Mouse (Mus musculus) kidney, embryonic 15.5 days (tissue): ENCODE measurements at regions not wholly inside any gene's neighbourhood (a gene's known extent, or its start where the extent isn't known, plus 50 kb on each side); places are given as distances from the start of the nearest gene placed in this dataset.
"Not testable (repeated sequence)": the region's sequence is repeated elsewhere in the genome, so short reads cannot be mapped to it uniquely, and the experiment has no call there.

ENCODE experiments used
- ATAC-seq: fragments of 200-750 bp; cut with Nextera tagmentation; replicated peaks from 2 replicates; pipeline ENCODE4 v1.8.0; 2017; ENCODE audit warnings: moderate TSS enrichment; ENCODE audit not compliant: low FRiP score
- H3K27ac ChIP-seq: fragments of 300-500 bp; sonication (generic); 2 replicates; pipeline ENCODE4 v1.5.1; 2015; ENCODE audit warnings: mild to moderate bottlenecking, inconsistent platforms
- H3K27me3 ChIP-seq: fragments of 300-500 bp; sonication (generic); 2 replicates; pipeline ENCODE4 v1.6.1; 2015; ENCODE audit warnings: inconsistent platforms
- H3K36me3 ChIP-seq: fragments of 300-500 bp; sonication (generic); 2 replicates; pipeline ENCODE4 v1.6.1; 2015; ENCODE audit warnings: inconsistent platforms
- H3K4me1 ChIP-seq: fragments of 300-500 bp; sonication (generic); 2 replicates; pipeline ENCODE4 v1.6.1; 2015; ENCODE audit warnings: inconsistent platforms
- H3K4me2 ChIP-seq: fragments of 300-500 bp; sonication (generic); 2 replicates; pipeline ENCODE4 v1.6.1; 2015; ENCODE audit warnings: moderate library complexity, mild to moderate bottlenecking, inconsistent platforms
- H3K4me3 ChIP-seq: fragments of 300-500 bp; sonication (generic); replicated peaks from 2 replicates; pipeline ENCODE4 v1.5.1; 2015; ENCODE audit warnings: mild to moderate bottlenecking, inconsistent platforms
- H3K9ac ChIP-seq: fragments of 300-500 bp; sonication (generic); 2 replicates; pipeline ENCODE4 v1.6.1; 2015; ENCODE audit warnings: mild to moderate bottlenecking, inconsistent platforms
- H3K9me3 ChIP-seq: fragments of 300-500 bp; sonication (generic); replicated peaks from 2 replicates; pipeline ENCODE4 v1.6.1; 2016; ENCODE audit warnings: inconsistent platforms
- WGBS: fragments of 180-500 bp; shearing (Covaris S2); methylation state at CpG from one replicate; pipeline ENCODE4 v1.1.7; 2015; ENCODE audit warnings: mixed read lengths; 5-methylcytosine and 5-hydroxymethylcytosine counted together

GRCm38 (mm10) chr16:84616132-84616531 is 101.2 kb downstream of the A730009L09Rik start:
- Histone ChIP-seq H3K9ac (no peak overlapping the region), H3K4me2 (no peak overlapping the region), H3K4me1 (no peaks in the 10 kb centered on the region), H3K27ac (no peak overlapping the region), H3K27me3 (no peaks in the 10 kb centered on the region), H3K4me3 (no peak overlapping the region), H3K36me3 (no peaks in the 10 kb centered on the region), H3K9me3 (no peaks in the 10 kb centered on the region)
- no peak for ATAC-seq
- WGBS = 84% methylated on average over 1 of the region's 1 CpGs

DNA sequence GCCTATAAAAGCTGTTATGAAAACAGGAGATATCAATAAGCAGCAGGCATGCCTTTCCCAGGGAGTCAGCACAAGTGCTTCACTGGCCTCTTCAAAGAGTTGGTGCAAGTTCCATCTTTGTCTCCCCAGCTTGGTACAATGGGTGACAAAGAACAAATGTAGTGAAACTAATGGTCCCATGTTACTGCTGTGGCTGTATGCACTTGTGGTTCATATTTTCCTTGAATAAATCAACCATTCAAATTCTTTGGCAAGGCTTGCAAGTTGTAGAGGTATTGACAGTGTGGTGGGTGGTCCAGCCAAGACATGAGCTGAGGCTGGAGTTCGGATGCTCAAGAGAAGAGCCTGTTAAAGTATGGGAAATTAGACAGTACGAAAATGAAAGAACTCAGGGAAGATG is 103.5 kb downstream of the A730009L09Rik start:
- 82% methylated on average over 2 of the region's 2 CpGs for whole genome bisulfite sequencing
- Histone ChIP-seq H3K9ac (no peak overlapping the region), H3K36me3 (no peaks in the 10 kb centered on the region), H3K4me3 (no peak overlapping the region), H3K27me3 (no peaks in the 10 kb centered on the region), H3K4me2 (no peak overlapping the region), H3K9me3 (no peaks in the 10 kb centered on the region), H3K4me1 (no peaks in the 10 kb centered on the region), H3K27ac (no peak overlapping the region)
- ATAC-seq = no peak

- no peaks in the 10 kb centered on the region for H3K27me3 ChIP-seq
- H3K27ac ChIP-seq = no peak overlapping the region
- H3K9me3 ChIP-seq = no peaks in the 10 kb centered on the region
- H3K4me2 ChIP-seq = no peak overlapping the region
- WGBS = 93% methylated on average over 2 of the region's 2 CpGs
- no peak for ATAC-seq
- no peaks in the 10 kb centered on the region for H3K36me3 ChIP-seq
- H3K4me1 ChIP-seq = no peaks in the 10 kb centered on the region
- H3K9ac ChIP-seq = no peak overlapping the region
- H3K4me3 ChIP-seq = no peak overlapping the region
Measured at GRCm38 (mm10) chr16:84619876-84620275, 105.0 kb downstream of the A730009L09Rik start.

GRCm38 (mm10) chr16:84620861-84621260 is 105.9 kb downstream of the A730009L09Rik start:
- Histone ChIP-seq H3K9me3 (no peaks in the 10 kb centered on the region), H3K27me3 (no peaks in the 10 kb centered on the region), H3K9ac (no peak overlapping the region), H3K4me3 (peak overlapping the region; percentile 19; the same call in 1 of the 2 replicates), H3K4me2 (peak overlapping the region; percentile 25; the same call in 1 of the 2 replicates), H3K27ac (no peak overlapping the region), H3K36me3 (no peaks in the 10 kb centered on the region), H3K4me1 (no peaks in the 10 kb centered on the region)
- no CpG with 5 or more reads among the region's 1 CpGs for WGBS
- no peak for ATAC-seq

DNA sequence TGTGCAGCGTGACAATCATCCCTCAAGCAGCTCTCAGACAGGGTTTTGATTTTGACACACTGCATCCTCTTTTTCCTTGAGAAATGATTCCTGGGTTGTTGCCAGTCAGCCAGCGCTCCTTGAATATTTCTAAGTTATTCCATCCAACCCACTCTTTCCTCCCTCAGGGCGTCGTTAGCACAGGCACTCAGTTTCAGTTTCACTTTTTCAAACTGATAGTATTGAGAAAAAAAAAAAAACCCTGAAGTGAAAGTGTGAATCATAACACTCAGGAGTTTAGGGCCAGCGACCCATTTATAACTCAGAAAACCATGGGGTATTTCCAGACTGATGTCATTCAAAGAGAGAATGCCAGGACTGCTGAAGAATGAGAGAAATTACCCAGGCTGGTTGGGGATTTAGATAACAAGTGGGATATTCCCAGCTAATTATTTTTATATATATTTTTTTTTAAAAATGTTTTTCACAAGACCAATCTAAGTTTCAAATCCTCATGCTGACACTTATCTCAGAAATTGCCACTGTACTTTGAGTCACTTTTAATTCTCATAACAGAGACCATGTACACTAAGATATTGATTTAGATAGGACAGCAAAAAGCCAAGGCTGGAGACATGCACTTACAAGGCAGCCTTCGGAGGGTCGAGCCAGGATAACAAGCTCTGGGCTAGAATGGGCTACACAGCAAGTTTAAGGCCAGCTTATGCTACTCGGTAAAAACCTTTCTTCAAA is 106.5 kb downstream of the A730009L09Rik start:
- 57% methylated on average over 8 of the region's 8 CpGs for WGBS
- H3K4me2 ChIP-seq = peak overlapping the region; percentile 25; the same call in 1 of the 2 replicates

DNA sequence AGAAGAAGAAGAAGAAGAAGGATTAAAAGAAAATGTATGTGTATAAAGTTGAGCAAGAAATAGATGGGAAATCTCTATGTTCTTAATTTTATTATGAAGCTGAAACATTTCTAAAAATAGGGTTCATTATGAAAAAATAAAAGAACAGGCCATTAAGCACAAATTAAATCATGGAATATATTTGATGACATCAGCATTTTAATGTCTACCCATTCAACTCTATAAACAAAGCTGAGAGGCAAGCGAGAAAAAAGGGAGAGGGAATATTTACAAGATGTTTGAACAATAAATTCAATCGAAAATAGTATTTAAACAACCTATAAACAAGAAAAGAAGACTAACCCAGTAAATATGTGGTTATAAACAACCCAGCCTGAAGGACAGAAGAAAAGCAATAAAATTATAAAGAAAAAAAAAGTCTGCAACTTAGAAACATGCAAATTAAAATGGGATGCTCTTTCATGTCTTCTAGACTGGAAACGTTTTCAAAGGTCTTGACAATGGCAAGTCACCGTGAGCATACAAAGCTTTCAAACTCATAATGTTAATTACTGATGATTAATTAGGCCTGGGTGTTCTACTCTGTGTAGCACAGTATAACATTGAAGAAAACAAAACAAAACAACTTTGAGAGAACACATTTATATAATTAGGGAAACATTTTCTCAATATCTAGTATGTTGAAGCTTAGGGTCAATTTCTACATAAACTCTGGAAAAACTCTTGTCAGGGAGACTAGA is 108.6 kb downstream of the A730009L09Rik start:
- Histone ChIP-seq H3K4me3 (no peak overlapping the region), H3K4me2 (no peak overlapping the region), H3K36me3 (no peaks in the 10 kb centered on the region), H3K9ac (no peak overlapping the region), H3K4me1 (no peaks in the 10 kb centered on the region), H3K9me3 (no peaks in the 10 kb centered on the region), H3K27ac (no peak overlapping the region), H3K27me3 (no peaks in the 10 kb centered on the region)
- 58% methylated on average over 4 of the region's 4 CpGs for WGBS
- ATAC-seq = no peak

More for the DNA sequence above, 106.5 kb downstream of the A730009L09Rik start:
- H3K27me3 ChIP-seq = no peaks in the 10 kb centered on the region
- H3K9me3 ChIP-seq = no peaks in the 10 kb centered on the region
- no peak overlapping the region for H3K9ac ChIP-seq
- H3K4me1 ChIP-seq = no peaks in the 10 kb centered on the region
- H3K36me3 ChIP-seq = no peaks in the 10 kb centered on the region
- H3K4me3 ChIP-seq = peak overlapping the region; percentile 19; the same call in 1 of the 2 replicates
- ATAC-seq = no peak
- no peak overlapping the region for H3K27ac ChIP-seq

DNA sequence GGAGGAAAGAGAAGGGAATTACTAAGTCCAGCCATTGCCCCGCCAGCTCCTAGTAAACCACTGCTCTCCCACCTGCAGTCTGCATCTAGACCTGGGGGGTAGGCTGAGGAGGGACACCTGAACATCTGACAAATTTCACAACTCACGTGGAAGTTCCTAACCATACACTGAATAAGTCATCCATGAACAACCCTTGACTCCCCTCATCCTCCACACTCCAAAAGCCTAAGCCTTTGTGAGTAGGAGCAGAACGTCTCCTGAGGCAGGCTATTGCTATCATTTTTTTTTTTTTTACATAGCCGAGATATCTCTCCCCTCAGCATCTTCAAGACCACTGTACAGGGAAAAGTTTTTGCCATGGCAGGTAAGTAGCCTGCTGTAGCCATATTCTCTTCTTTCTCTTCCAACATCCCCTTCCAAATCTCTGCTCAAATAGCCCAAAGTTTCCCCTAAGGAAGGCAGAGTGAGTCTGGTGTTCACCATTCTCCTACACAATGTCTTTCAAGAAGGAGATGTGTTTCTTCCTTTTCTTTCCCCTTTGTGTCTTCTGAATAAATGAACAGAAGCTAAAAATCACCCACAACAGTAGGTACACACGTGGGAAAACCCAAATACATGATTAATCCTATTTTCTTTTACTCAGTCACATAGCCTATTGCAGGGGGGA is 109.7 kb downstream of the A730009L09Rik start:
- no peak overlapping the region for H3K4me2 ChIP-seq
- no peaks in the 10 kb centered on the region for H3K9me3 ChIP-seq
- no peaks in the 10 kb centered on the region for H3K4me1 ChIP-seq
- H3K36me3 ChIP-seq = no peaks in the 10 kb centered on the region
- 66% methylated on average over 5 of the region's 5 CpGs for WGBS
- H3K4me3 ChIP-seq = no peak overlapping the region
- no peak overlapping the region for H3K9ac ChIP-seq
- ATAC-seq = no peak
- H3K27ac ChIP-seq = no peak overlapping the region
- no peaks in the 10 kb centered on the region for H3K27me3 ChIP-seq

DNA sequence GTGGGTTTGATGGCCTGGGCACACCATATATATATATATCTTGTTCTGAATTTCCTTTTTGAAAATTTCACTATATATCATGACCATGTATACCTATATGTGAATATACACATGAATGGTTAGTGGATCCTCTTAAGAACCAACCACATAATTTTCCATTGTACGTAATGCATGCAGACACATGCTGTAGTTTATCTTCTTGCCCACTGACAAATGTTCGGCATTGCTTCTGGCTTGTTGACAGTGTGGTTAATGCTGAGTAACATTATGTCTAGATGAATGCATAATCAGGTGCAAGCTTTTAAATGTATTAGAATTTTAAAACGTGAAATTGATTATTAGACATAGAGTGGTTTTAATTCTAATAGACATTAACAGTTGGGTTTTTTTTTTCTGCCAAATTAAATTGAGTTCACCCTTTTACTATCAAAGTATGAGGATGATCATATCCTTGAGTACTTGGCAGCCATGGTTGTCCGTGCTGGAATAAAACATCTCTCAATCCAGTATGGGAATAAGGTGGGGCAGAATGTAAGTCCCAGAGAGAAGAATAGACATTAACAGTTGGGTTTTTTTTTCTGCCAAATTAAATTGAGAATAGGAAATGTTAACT is 110.3 kb downstream of the A730009L09Rik start:
- H3K4me2 ChIP-seq = no peak overlapping the region
- no peaks in the 10 kb centered on the region for H3K4me1 ChIP-seq
- no peaks in the 10 kb centered on the region for H3K36me3 ChIP-seq
- H3K27me3 ChIP-seq = no peaks in the 10 kb centered on the region
- H3K4me3 ChIP-seq = no peak overlapping the region
- H3K27ac ChIP-seq = no peak overlapping the region
- H3K9me3 ChIP-seq = no peaks in the 10 kb centered on the region
- ATAC-seq = no peak
- 83% methylated on average over 4 of the region's 4 CpGs for WGBS
- H3K9ac ChIP-seq = no peak overlapping the region

- Histone ChIP-seq H3K4me2 (no peak overlapping the region), H3K4me3 (no peak overlapping the region)
Measured at GRCm38 (mm10) chr16:84627052-84627451, 108.5 kb downstream of the Mrpl39 start.

DNA sequence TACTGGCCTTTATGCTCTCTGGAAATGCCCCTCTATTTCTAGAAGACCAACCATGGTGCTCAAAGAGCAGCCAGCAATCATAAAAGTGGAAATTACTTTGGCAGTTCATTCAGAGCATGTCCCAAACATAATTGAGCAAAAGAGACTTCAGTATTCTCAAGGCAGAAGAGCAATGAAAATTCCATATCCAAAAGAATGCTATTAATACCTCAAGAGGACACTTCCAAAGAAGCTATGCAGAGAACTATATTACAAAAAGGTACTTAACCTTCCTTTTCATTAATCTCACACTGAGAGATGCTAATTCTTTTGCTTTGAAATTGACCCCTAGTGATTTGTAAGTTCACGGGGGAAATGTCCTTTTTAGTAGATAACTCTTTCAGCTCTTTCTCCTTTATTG is 105.7 kb downstream of the Mrpl39 start:
- WGBS = 55% methylated on average over 1 of the region's 1 CpGs
- no peak for ATAC-seq
- H3K9ac ChIP-seq = no peak overlapping the region

More at GRCm38 (mm10) chr16:84627052-84627451, 108.5 kb downstream of the Mrpl39 start:
- no peaks in the 10 kb centered on the region for H3K9me3 ChIP-seq
- H3K27ac ChIP-seq = no peak overlapping the region
- H3K4me1 ChIP-seq = no peaks in the 10 kb centered on the region
- H3K36me3 ChIP-seq = no peaks in the 10 kb centered on the region
- no peak overlapping the region for H3K9ac ChIP-seq
- WGBS = 98% methylated on average over 2 of the region's 2 CpGs
- H3K27me3 ChIP-seq = no peaks in the 10 kb centered on the region
- no peak for ATAC-seq

GRCm38 (mm10) chr16:84644446-84644845 is 91.1 kb downstream of the Mrpl39 start:
- not testable (repeated sequence) for H3K27ac ChIP-seq, H3K27me3 ChIP-seq, ATAC-seq, H3K4me3 ChIP-seq, H3K4me1 ChIP-seq, H3K4me2 ChIP-seq, H3K36me3 ChIP-seq, H3K9ac ChIP-seq, H3K9me3 ChIP-seq
- WGBS = 72% methylated on average over 1 of the region's 1 CpGs

More for the DNA sequence above, 105.7 kb downstream of the Mrpl39 start:
- Histone ChIP-seq H3K27ac (no peak overlapping the region), H3K9me3 (no peaks in the 10 kb centered on the region), H3K4me3 (no peak overlapping the region), H3K36me3 (no peaks in the 10 kb centered on the region), H3K4me1 (no peaks in the 10 kb centered on the region), H3K27me3 (no peaks in the 10 kb centered on the region), H3K4me2 (no peak overlapping the region)
